Mouse (Mus musculus) cerebellum, postnatal 14 days (tissue): ENCODE data around the gene Lrp3.

Source experiments
- DNase-seq, 2 experiments: peaks; one replicate each; pipeline ENCODE4 v3.0.0; 2021; ENCODE audit warnings: mixed read lengths in 2 of 2

Lrp3 gene

GRCm38 (mm10) chr7:35185889-35186569 is 29.3 kb downstream of the Lrp3 start, which contains the start of gene Slc7a10:
Gene Slc7a10 (plus strand): TSS chr7:35186385.
- DNase-seq = peak in 1 of 2 experiments; percentile 27

- peak; percentile 38 to 55 for DNase-seq
These were observed 30.2 kb downstream of the Lrp3 start for GRCm38 (mm10) chr7:35184833-35185724.

- peak; percentile 67 to 73 for DNase-seq
These were observed 38.6 kb downstream of the Lrp3 start for GRCm38 (mm10) chr7:35176412-35177381.

- DNase-seq = no peak
These were observed 39.8 kb downstream of the Lrp3 start for GRCm38 (mm10) chr7:35175533-35175932.

- no peak for DNase-seq
These were observed 42.8 kb downstream of the Lrp3 start for GRCm38 (mm10) chr7:35172519-35172918.

GRCm38 (mm10) chr7:35171867-35172382 is 43.4 kb downstream of the Lrp3 start:
- DNase-seq = peak; percentile 88 to 94

GRCm38 (mm10) chr7:35169341-35169740 is 46.0 kb downstream of the Lrp3 start:
- DNase-seq = peak; percentile 93 to 97

- DNase-seq = no peak
These were observed 47.4 kb downstream of the Lrp3 start for GRCm38 (mm10) chr7:35167925-35168324.

- no peak for DNase-seq
These were observed 48.3 kb downstream of the Lrp3 start for GRCm38 (mm10) chr7:35166988-35167387.

GRCm38 (mm10) chr7:35164131-35164530 is 51.2 kb downstream of the Lrp3 start:
- no peak for DNase-seq

- no peak for DNase-seq
These were observed 51.7 kb downstream of the Lrp3 start for GRCm38 (mm10) chr7:35163600-35163999.

GRCm38 (mm10) chr7:35162443-35162842 is 52.9 kb downstream of the Lrp3 start:
- no peak for DNase-seq

GRCm38 (mm10) chr7:35157512-35157911 is 57.8 kb downstream of the Lrp3 start:
- no peak for DNase-seq

GRCm38 (mm10) chr7:35156561-35157477 is 58.5 kb downstream of the Lrp3 start:
- no peak for DNase-seq

- no peak for DNase-seq
These were observed 60.8 kb downstream of the Lrp3 start for GRCm38 (mm10) chr7:35154449-35154848.

- no peak for DNase-seq
These were observed 64.4 kb downstream of the Lrp3 start for GRCm38 (mm10) chr7:35150860-35151259.
